Mouse (Mus musculus) heart, embryonic 15.5 days (tissue): ENCODE data around the gene Rxrb. TPM values are rescaled to one million over a fixed set of nuclear protein-coding genes. Genes with fewer than 3 reads are reported as not detected.
A peak's percentile ranks its signal among the peaks of the same experiment; 100 is the strongest.

Source experiments
- ATAC-seq: fragments of 200-750 bp; cut with Nextera tagmentation; replicated peaks from 2 replicates; pipeline ENCODE4 v1.8.0; 2017; ENCODE audit warnings: low read depth, moderate TSS enrichment; ENCODE audit not compliant: insufficient number of reproducible peaks, insufficient read depth, low FRiP score
- H3K27ac ChIP-seq: fragments of 300-500 bp; sonication (generic); 2 replicates; pipeline ENCODE4 v1.5.1; 2015; ENCODE audit warnings: mild to moderate bottlenecking, inconsistent platforms
- H3K27me3 ChIP-seq: fragments of 300-500 bp; sonication (generic); 2 replicates; pipeline ENCODE4 v1.6.1; 2015; ENCODE audit warnings: inconsistent platforms
- H3K36me3 ChIP-seq: fragments of 300-500 bp; sonication (generic); 2 replicates; pipeline ENCODE4 v1.6.1; 2015; ENCODE audit warnings: mild to moderate bottlenecking, inconsistent platforms
- H3K4me1 ChIP-seq: fragments of 300-500 bp; sonication (generic); replicated peaks from 2 replicates; pipeline ENCODE4 v1.6.1; 2015; ENCODE audit warnings: inconsistent platforms
- H3K4me2 ChIP-seq: fragments of 300-500 bp; sonication (generic); 2 replicates; pipeline ENCODE4 v1.6.1; 2015; ENCODE audit warnings: inconsistent platforms, mild to moderate bottlenecking, moderate library complexity
- H3K4me3 ChIP-seq: fragments of 300-500 bp; sonication (generic); 2 replicates; pipeline ENCODE4 v1.5.1; 2015; ENCODE audit warnings: mild to moderate bottlenecking, inconsistent platforms
- H3K9ac ChIP-seq: fragments of 300-500 bp; sonication (generic); 2 replicates; pipeline ENCODE4 v1.6.1; 2015; ENCODE audit warnings: mild to moderate bottlenecking, inconsistent platforms
- H3K9me3 ChIP-seq: fragments of 300-500 bp; sonication (generic); replicated peaks from 2 replicates; pipeline ENCODE4 v1.6.1; 2016; ENCODE audit warnings: inconsistent platforms
- WGBS: fragments of 180-500 bp; shearing (Covaris S2); methylation state at CpG from one replicate; pipeline ENCODE4 v1.1.7; 2015; ENCODE audit warnings: mixed read lengths; 5-methylcytosine and 5-hydroxymethylcytosine counted together
- microRNA counts: library from miRNA; unstranded; fragments of <30 nt; microRNA quantifications from one replicate; lab custom pipeline; 2016
- microRNA-seq: library from miRNA; unstranded; fragments of <30 nt; microRNA quantifications from one replicate; pipeline ENCODE4, GENCODE M21; 2016
- polyA plus RNA-seq: library from polyadenylated mRNA; unstranded; fragments of >200 nt; fragmentation: Nextera tagmentation; extraction: Ambion mirVana; gene quantifications from 2 replicates; pipeline ENCODE4 v1.2.1, GENCODE M21; 2015

The Rxrb gene
- polyA plus RNA-seq, 1 experiment from 2014 or later, result 26.8 TPM

DNA sequence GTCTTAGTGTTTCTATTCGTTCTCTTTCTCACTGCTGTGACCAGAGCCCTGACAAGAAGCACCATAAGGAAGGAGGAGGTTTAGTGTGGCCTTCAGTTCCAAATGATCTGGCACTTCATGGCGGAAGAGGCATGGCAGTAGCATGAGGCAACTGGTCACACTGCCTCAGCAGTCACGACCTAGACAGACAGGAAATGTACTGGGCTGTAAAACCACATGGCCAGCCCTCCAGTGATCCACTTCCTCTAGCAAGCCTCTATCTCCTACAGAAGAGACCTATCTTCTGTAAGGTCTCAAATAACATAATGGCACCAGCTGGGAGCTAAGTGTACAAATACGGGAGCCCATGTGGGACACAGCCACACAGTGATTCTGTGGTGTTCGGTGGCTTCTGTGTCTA is 40.5 kb downstream of the Rxrb start:
- Histone ChIP-seq H3K9me3 (no peaks in the 10 kb centered on the region), H3K36me3 (no peaks in the 10 kb centered on the region), H3K4me1 (no peaks in the 10 kb centered on the region), H3K9ac (no peak overlapping the region), H3K27ac (no peak overlapping the region), H3K27me3 (peaks cover 29% of the 10 kb centered on the region), H3K4me3 (no peak overlapping the region), H3K4me2 (no peak overlapping the region)
- ATAC-seq, result no peak
- WGBS, result 64% methylated on average over 5 of the region's 5 CpGs

DNA sequence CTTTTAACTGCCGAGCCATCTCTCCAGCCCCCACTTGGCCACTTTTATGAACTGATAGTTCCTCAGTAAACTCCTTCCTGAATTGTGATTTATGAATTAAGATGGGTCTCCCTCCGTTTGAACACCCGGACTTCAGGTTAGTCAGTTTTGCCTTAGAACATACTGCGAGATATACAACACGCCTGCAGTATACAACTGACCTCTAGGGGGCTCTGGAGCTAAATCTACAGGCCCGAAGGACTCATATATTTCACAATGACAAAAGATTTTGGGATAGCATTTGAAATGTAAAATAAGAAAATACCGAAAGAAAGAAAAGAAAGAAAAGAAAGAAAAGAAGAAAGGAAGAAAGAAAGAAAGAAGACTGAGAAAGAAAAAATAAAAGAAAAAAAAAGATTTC is 43.7 kb downstream of the Rxrb start:
- no peak overlapping the region for H3K27ac ChIP-seq
- peaks cover 38% of the 10 kb centered on the region for H3K27me3 ChIP-seq
- no peak overlapping the region for H3K4me2 ChIP-seq
- H3K4me3 ChIP-seq, result no peak overlapping the region
- 39% methylated on average over 7 of the region's 7 CpGs for WGBS
- no peaks in the 10 kb centered on the region for H3K4me1 ChIP-seq
- no peaks in the 10 kb centered on the region for H3K36me3 ChIP-seq
- ATAC-seq, result no peak
- H3K9me3 ChIP-seq, result no peaks in the 10 kb centered on the region
- no peak overlapping the region for H3K9ac ChIP-seq

DNA sequence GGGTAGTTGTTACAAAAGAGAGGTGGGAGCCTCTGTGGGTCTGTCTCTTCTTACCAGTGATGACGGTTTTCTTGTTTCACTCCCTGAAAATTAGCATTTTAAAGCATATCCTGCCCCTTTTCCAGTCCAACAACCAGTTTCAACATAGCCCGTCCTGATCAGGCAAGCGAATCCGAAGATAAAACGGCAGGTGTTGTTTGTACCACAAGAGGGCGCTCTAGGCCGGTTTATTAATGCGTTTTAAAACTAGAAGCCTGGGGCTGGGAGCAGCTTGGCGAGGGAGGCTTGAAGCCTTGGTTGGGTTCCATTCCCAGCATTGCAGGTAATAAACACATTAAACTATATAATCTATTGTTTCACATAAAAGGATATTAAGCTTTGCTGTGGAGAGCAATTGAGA is 45.9 kb downstream of the Rxrb start:
- H3K4me1 ChIP-seq, result no peaks in the 10 kb centered on the region
- ATAC-seq, result no peak
- under 1% methylated on average over 9 of the region's 9 CpGs for WGBS
- no peaks in the 10 kb centered on the region for H3K36me3 ChIP-seq
- H3K9me3 ChIP-seq, result no peaks in the 10 kb centered on the region
- H3K4me3 ChIP-seq, result no peak overlapping the region
- H3K27me3 ChIP-seq, result peaks cover 38% of the 10 kb centered on the region
- H3K27ac ChIP-seq, result no peak overlapping the region
- H3K4me2 ChIP-seq, result no peak overlapping the region
- H3K9ac ChIP-seq, result no peak overlapping the region

DNA sequence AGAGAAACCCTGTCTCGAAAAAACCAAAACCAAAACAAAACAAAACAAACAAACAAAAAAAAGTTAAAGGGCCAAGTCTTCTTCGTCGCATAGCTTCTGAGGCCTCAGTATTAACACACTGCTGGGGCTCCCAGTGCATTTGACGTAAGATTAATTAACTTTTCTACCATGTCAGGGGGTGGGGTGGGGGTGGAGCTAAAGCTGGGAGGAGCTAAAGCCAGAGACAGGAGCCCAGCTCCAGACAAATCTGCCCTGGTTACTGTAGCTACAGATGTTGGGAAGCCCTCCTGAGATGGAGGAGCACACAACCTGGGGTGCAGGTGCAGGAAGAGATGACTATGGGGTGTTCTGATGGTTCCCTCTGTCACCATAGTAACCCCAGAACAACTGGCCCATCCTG is 46.5 kb downstream of the Rxrb start:
- no peaks in the 10 kb centered on the region for H3K9me3 ChIP-seq
- WGBS, result 56% methylated on average over 4 of the region's 4 CpGs
- no peak overlapping the region for H3K27ac ChIP-seq
- ATAC-seq, result no peak
- no peak overlapping the region for H3K4me2 ChIP-seq
- H3K4me3 ChIP-seq, result no peak overlapping the region
- no peaks in the 10 kb centered on the region for H3K4me1 ChIP-seq
- peaks cover 43% of the 10 kb centered on the region for H3K27me3 ChIP-seq
- H3K36me3 ChIP-seq, result no peaks in the 10 kb centered on the region
- H3K9ac ChIP-seq, result no peak overlapping the region

DNA sequence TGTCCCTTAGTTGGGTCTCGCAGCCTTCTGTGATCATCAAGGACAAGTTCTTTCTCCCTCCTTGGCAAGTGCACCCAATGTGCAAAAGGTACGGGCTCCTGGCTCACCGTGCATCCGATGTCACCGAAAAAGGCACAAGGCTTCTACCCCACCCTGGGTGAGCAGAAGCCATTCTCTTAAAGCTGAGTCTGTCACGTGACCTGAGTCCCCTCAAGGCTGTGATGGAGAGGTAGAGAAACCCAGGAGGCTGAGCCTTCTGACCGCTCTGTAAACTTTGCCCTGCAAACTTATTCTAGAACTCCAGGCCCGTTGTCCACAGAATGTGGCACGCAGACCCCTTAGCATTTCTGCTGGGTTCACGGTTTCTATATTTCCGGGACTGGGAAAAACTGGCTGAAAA is 47.4 kb downstream of the Rxrb start:
- Histone ChIP-seq H3K36me3 (no peaks in the 10 kb centered on the region), H3K4me1 (no peaks in the 10 kb centered on the region), H3K4me3 (no peak overlapping the region), H3K9ac (no peak overlapping the region), H3K9me3 (no peaks in the 10 kb centered on the region), H3K27me3 (peaks cover 44% of the 10 kb centered on the region), H3K27ac (no peak overlapping the region), H3K4me2 (no peak overlapping the region)
- WGBS, result 87% methylated on average over 11 of the region's 11 CpGs
- no peak for ATAC-seq

DNA sequence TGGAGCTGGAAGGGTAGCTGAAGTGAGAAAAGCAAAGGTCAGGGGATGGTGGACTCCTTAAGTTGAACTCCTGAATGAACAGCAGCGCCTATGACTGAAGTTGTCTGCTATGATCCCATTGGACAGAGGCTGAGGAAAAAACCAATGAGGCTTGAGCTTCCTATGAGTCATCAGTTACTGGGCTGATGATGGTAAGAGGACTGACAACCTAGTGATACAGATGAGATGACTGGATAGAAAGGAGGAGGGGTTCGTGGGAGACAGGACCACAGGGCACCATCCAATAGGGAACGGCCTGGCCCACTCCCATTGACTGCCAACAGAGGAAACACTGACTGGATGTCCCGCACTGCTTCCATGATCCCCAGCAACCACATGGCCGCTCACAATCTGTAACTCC is 48.0 kb downstream of the Rxrb start:
- Histone ChIP-seq H3K27ac (no peak overlapping the region), H3K4me3 (no peak overlapping the region), H3K9me3 (no peaks in the 10 kb centered on the region), H3K27me3 (peaks cover 44% of the 10 kb centered on the region), H3K9ac (no peak overlapping the region), H3K4me2 (no peak overlapping the region), H3K4me1 (no peaks in the 10 kb centered on the region), H3K36me3 (no peaks in the 10 kb centered on the region)
- peak; percentile 39; the same call in 1 of the 2 replicates for ATAC-seq
- WGBS, result 20% methylated on average over 5 of the region's 5 CpGs

DNA sequence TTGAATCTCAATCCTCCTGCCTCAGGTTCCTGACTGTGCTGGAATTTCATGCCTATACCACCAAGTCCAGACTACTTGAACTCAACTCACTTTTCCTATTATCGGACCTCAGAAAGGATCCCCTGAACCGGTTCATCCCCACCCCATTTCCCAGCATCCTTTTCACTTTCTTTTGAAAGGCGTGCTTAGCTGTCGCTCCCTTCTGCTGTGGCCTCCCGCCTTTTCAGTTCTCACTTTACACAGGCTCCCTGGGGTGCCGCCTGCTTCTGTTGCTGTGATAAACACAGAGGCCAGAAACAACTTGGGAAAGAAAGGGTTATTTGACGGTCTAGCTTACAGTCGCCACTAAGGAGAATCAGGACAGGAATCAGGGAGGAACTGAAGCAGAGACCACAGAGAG is 51.5 kb downstream of the Rxrb start:
- Histone ChIP-seq H3K36me3 (no peaks in the 10 kb centered on the region), H3K27ac (no peak overlapping the region), H3K4me1 (no peaks in the 10 kb centered on the region), H3K9me3 (no peaks in the 10 kb centered on the region), H3K27me3 (peaks cover 31% of the 10 kb centered on the region), H3K4me3 (no peak overlapping the region), H3K9ac (no peak overlapping the region), H3K4me2 (no peak overlapping the region)
- no peak for ATAC-seq
- WGBS, result 11% methylated on average over 8 of the region's 8 CpGs

DNA sequence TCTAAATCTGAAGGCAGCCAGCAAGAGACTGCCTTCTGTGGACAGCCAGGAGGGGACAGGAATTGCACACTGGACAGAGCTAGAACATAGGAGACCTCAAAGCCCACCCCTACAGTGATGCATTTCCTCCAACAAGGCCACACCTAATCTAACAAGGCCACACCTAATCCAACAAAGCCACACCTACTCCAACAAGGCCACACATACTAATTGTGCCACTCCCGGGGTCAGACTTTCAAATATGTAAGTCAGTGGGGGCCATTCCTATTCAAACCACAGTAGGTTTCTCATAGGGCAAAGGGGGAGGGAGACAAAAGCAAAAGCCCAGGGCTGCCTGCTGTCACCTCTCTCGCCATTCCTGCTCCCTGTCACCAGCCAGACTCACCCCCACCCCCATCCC is 55.8 kb downstream of the Rxrb start:
- H3K4me1 ChIP-seq, result no peaks in the 10 kb centered on the region
- H3K27ac ChIP-seq, result no peak overlapping the region
- WGBS, result 42% methylated on average over 2 of the region's 2 CpGs
- no peak overlapping the region for H3K4me2 ChIP-seq
- no peak for ATAC-seq
- H3K27me3 ChIP-seq, result peaks cover 23% of the 10 kb centered on the region
- H3K9ac ChIP-seq, result no peak overlapping the region
- H3K4me3 ChIP-seq, result no peak overlapping the region
- H3K9me3 ChIP-seq, result no peaks in the 10 kb centered on the region
- no peaks in the 10 kb centered on the region for H3K36me3 ChIP-seq

MicroRNAs within 50 kb of the gene (microRNA counts, 519-probe panel; counts per million panel counts)
- 472 counts per million, percentile 1 among the panel's probes with 10 or more counts for microRNA mmu-miR-219 (lab: Ali Mortazavi, UCI)

Small RNAs within 50 kb of the gene (microRNA-seq; reads per million reads assigned to microRNA genes)
- gene Mir219a-1 (not detected), gene Mir219c (not detected)

Other genes starting within 250 kb of the Rxrb start
- gene Angptl4, start 250.0 kb upstream of the Rxrb start, polyA plus RNA-seq, result 15.4 and 20.0 TPM in 2 replicates
- 44.1 and 52.6 TPM in 2 replicates for gene Kank3, start 221.3 kb upstream of the Rxrb start, polyA plus RNA-seq
- 456 and 543 TPM in 2 replicates for gene Rps28, start 207.2 kb upstream of the Rxrb start, polyA plus RNA-seq
- gene Ndufa7, start 207.2 kb upstream of the Rxrb start, polyA plus RNA-seq, result 487 and 517 TPM in 2 replicates
- 31.4 and 39.9 TPM in 2 replicates for gene Cd320, start 188.7 kb upstream of the Rxrb start, polyA plus RNA-seq
- gene Gm7029, start 158.0 kb upstream of the Rxrb start, polyA plus RNA-seq, result not detected in 2 replicates
- gene Kifc1, start 141.2 kb upstream of the Rxrb start, polyA plus RNA-seq, result 5.3 and 7.3 TPM in 2 replicates
- gene Platr17, start 126.7 kb upstream of the Rxrb start, polyA plus RNA-seq, result 0.18 TPM in 1 of 2 replicates, not detected in the other
- 27.1 and 36.7 TPM in 2 replicates for gene Daxx, start 122.4 kb upstream of the Rxrb start, polyA plus RNA-seq
- 44.3 and 61.3 TPM in 2 replicates for gene Tapbp, start 115.9 kb upstream of the Rxrb start, polyA plus RNA-seq
- 11.3 and 15.3 TPM in 2 replicates for gene Zbtb22, start 115.9 kb upstream of the Rxrb start, polyA plus RNA-seq
- 34.7 and 44.8 TPM in 2 replicates for gene Rgl2, start 102.3 kb upstream of the Rxrb start, polyA plus RNA-seq
- 112 and 115 TPM in 2 replicates for gene Pfdn6, start 91.5 kb upstream of the Rxrb start, polyA plus RNA-seq
- gene Wdr46, start 91.2 kb upstream of the Rxrb start, polyA plus RNA-seq, result 16.3 and 24.1 TPM in 2 replicates
- gene B3galt4, start 80.3 kb upstream of the Rxrb start, polyA plus RNA-seq, result 5.1 and 6.5 TPM in 2 replicates
- 35.5 and 44.7 TPM in 2 replicates for gene Vps52, start 76.0 kb upstream of the Rxrb start, polyA plus RNA-seq
- gene Rps18, start 75.8 kb upstream of the Rxrb start, polyA plus RNA-seq, result 847 and 935 TPM in 2 replicates
- 37.4 and 80.9 TPM in 2 replicates for gene H2-K1, start 31.5 kb upstream of the Rxrb start, polyA plus RNA-seq
- 15.8 and 20.8 TPM in 2 replicates for gene Ring1, start 7.1 kb upstream of the Rxrb start, polyA plus RNA-seq
- 47.4 and 56.2 TPM in 2 replicates for gene H2-Ke6, start 3.8 kb upstream of the Rxrb start, polyA plus RNA-seq
- 97.8 and 133 TPM in 2 replicates for gene Slc39a7, start 130 bp upstream of the Rxrb start, polyA plus RNA-seq
- gene Col11a2, start 7.6 kb downstream of the Rxrb start, polyA plus RNA-seq, result 1.3 and 4.6 TPM in 2 replicates
- 0.29 and 0.94 TPM in 2 replicates for gene H2-Oa, start 60.5 kb downstream of the Rxrb start, polyA plus RNA-seq
- 6.0 and 13.6 TPM in 2 replicates for gene H2-DMa, start 87.7 kb downstream of the Rxrb start, polyA plus RNA-seq
- 59.0 and 77.7 TPM in 2 replicates for gene Brd2, start 90.8 kb downstream of the Rxrb start, polyA plus RNA-seq
- 0.69 and 2.5 TPM in 2 replicates for gene H2-DMb2, start 111.5 kb downstream of the Rxrb start, polyA plus RNA-seq
- gene H2-DMb1, start 121.3 kb downstream of the Rxrb start, polyA plus RNA-seq, result 0.34 and 3.2 TPM in 2 replicates
- 2.4 and 8.0 TPM in 2 replicates for gene Tap1, start 155.7 kb downstream of the Rxrb start, polyA plus RNA-seq
- 3.1 and 22.4 TPM in 2 replicates for gene Psmb9, start 156.0 kb downstream of the Rxrb start, polyA plus RNA-seq
- gene Psmb8, start 165.9 kb downstream of the Rxrb start, polyA plus RNA-seq, result 6.3 and 50.4 TPM in 2 replicates
- 5.3 and 13.7 TPM in 2 replicates for gene Tap2, start 171.7 kb downstream of the Rxrb start, polyA plus RNA-seq
- 0.14 and 0.30 TPM in 2 replicates for gene H2-Ob, start 207.1 kb downstream of the Rxrb start, polyA plus RNA-seq
- 16.2 and 120 TPM in 2 replicates for gene H2-Ab1, start 225.9 kb downstream of the Rxrb start, polyA plus RNA-seq